Mouse (Mus musculus) stomach, postnatal 0 days (tissue): Measurements from ENCODE around the gene Rpl37a.

ENCODE experiments used
- CTCF ChIP-seq: IDR thresholded peaks from 2 replicates; pipeline ENCODE4 v1.5.1; 2016; ENCODE audit warnings: antibody characterized with exemption, low read depth, mild to moderate bottlenecking, moderate library complexity
- EP300 ChIP-seq: optimal IDR thresholded peaks from 2 replicates; pipeline ENCODE3; 2016; ENCODE audit warnings: antibody characterized with exemption

- TF ChIP-seq CTCF (no peak), EP300 (no peak)
Observed at GRCm38 (mm10) chr1:72736397-72737125, 25.5 kb downstream of the Rpl37a start.
